Mouse (Mus musculus) heart, postnatal 25 days (tissue): ENCODE data around the gene Cd2ap. TPM values are rescaled to one million over a fixed set of nuclear protein-coding genes. Genes with fewer than 3 reads are reported as not detected.

ENCODE experiments used
- total RNA-seq, 2 experiments: library from RNA; stranded (reverse); gene quantifications; 2 replicates each; pipeline ENCODE4 v1.2.3; 2021

The Cd2ap gene
- total RNA-seq, 2 experiments from 2014 or later: 21.4 to 22.4 TPM

Other genes with a start within 250 kb of the Cd2ap start
- under 1 TPM; 0.25 to 0.60 TPM for gene Adgrf4, start 184.4 kb downstream of the Cd2ap start, total RNA-seq
- gene Adgrf2, start 134.5 kb downstream of the Cd2ap start, total RNA-seq: under 1 TPM; 0.11 to 0.16 TPM
- gene Tnfrsf21, start 139.9 kb upstream of the Cd2ap start, total RNA-seq: 10 to 100 TPM in 1 of 2 experiments, 1 to 10 TPM in 1; 9.8 to 13.5 TPM